Mouse (Mus musculus): ENCODE data around the gene Apoc4.
A peak's percentile ranks its signal among the peaks of the same experiment; 100 is the strongest.

Gene Apoc4

DNA sequence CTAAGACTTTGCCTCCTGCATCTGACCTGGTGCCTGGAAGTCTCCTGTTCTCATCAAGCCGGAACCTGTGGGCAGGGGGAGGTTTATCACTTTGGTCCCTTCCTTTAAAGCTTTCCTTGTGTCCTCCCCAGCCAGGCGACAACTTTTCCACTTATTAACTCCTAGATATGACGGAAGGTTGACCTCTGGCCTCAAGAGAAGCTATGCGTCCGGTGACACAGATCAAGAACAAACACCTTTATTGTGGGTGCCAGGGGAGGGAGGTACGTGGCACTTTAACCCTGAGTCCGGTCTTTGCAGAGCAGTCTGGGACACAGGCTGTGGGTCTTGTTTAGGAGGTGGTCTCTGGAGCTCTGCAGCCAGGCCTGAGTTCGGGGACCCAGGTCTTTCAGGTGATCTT is 3.4 kb downstream of the Apoc4 start, which contains the start of gene Apoc2:
Gene Apoc2, minus strand, starts transcription at position 70 of the 400 bp plus-strand sequence.
- DNase-seq (ENCODE audit: low spot score) = no peak

- no peak for DNase-seq (ENCODE audit: low spot score)
These were observed 4.6 kb downstream of the Apoc4 start for GRCm38 (mm10) chr7:19676662-19677061.

GRCm38 (mm10) chr7:19675824-19676223 is 5.5 kb downstream of the Apoc4 start:
- DNase-seq (ENCODE audit: low spot score) = no peak

DNA sequence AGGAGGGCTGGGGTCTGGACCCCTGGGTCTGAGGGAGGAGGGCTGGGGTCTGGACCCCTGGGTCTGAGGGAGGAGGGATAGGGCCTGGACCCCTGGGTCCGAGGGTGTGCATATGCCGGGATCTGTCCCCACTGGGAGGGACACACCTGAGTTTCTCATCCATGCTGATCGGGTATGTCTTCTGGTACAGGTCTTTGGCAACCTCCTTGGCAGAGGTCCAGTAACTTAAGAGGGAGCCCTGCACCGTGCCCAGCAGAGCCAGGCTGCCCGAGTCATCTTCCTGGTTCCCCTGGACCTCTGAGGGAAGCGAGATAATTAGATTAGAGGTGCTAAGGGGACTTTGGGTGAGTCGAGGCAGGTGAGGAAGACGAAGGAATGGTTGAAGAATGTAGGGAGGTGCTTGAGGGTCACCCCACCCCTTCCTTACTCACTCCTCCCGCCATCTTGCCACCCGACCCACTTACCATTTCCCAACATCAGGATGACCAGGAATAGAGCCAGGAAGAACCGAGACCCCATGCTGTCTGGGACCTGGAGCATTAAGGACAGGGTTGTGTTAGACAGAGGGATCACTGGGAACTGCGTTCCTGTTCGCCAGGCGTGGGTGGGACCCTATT is 8.1 kb downstream of the Apoc4 start:
- no peak for DNase-seq (ENCODE audit: low spot score)

- DNase-seq (ENCODE audit: low spot score) = no peak
These were observed 9.8 kb downstream of the Apoc4 start for GRCm38 (mm10) chr7:19671511-19671910.

GRCm38 (mm10) chr7:19668947-19669721 is 12.1 kb downstream of the Apoc4 start:
- DNase-seq (ENCODE audit: low spot score) = peak; percentile 99

DNA sequence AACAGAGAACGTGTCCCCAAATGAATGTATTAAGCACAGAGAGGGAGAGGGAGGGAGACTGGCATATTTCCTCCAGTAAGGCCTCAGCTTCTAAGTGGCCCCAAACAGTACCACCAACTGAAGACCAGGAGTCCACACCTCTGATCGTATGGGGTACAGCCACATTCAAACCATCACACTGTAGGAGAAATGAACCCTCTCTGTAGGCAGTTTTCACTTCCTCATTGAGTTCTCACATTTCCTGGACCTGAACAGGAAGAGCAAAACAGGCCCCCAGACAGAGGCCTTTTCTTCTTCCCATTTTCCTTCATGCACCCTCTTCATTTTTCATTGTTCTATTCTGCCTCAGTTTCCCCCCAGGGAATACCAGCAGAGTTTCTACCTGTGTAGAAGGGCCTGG is 13.8 kb downstream of the Apoc4 start:
- no peak for DNase-seq (ENCODE audit: low spot score)

DNA sequence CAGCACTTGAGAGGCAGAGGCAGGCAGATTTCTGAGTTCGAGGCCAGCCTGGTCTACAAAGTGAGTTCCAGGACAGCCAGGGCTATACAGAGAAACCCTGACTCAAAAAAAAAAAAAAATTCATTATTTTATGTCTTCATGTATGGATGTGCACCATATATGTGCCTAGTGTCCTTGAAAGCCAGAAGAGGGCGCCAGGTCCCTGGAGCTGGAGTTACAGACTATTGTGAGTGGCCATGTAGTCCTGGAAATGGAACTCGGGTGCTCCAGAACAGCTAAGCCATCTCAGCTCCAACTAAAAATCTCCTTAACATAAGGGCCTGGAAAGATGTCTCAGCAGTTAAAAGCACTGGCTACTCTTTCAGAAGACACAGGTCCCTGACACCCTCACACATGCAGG is 14.5 kb downstream of the Apoc4 start:
- no peak for DNase-seq (ENCODE audit: low spot score)

DNA sequence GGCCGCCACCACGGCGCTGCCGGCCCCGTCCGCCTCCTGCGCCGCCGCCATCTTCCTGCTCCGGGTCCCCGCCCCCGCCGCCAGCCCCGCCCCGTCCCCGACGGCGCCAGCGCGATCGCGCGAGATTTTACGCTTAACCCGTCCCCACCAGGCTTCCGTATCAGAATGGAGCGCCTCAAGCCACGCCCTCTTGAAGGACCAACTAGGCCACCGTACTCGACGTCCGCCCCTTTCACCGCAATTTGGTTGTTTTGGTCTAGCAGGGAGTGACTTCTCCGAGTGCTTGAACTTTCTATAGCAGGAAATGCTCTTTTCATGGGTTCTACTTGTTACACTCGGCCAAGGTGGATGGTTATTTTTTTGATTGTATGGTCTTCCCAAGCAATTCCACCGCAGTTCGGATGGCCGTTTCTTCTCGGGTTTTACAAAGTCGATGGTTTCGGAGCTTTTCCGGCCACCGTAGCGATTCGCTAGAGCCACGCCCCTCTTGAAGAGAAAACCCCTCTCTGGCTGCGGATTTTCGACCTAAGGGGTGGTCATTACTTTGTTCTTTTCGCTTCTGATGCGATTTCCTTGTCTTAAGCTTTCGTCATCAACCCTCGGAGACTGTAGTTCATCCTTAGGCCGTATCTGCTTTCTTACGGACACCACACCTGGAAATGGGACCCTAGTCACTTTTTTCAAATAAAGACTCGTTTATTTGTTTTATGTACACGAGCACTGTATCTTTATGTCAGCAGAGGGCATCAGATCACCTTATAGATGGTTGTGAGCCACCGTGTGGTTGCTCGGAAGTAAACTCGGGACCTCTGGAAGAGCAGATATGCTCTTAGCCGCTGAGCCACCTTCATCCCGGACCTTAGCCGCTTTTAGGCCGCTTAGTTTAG is 16.1 kb downstream of the Apoc4 start, which contains the start of gene Clptm1:
Gene Clptm1, minus strand, starts transcription at position 79 of the 887 bp plus-strand sequence.
- peak; percentile 97 for DNase-seq (ENCODE audit: low spot score)

- no peak for DNase-seq (ENCODE audit: low spot score)
These were observed 16.8 kb downstream of the Apoc4 start for GRCm38 (mm10) chr7:19664455-19664954.

DNA sequence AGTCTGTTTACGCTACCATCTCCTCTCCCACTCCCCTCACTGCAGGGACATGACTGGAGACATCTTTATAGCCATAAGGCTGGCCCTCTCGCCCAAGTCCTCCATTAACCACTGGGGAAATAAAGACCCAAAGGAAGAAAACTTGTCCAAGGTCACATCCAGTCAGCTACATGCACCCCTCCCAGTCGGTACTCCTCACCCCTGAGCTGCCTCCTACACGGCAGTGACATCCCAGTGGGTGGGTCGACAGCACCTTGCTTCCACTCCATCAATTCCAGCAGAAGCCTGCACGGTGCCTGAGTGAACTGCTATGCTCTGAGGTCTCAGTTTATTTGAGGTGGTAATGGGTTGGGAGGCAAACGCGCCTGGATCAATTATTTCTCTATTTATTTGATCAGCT is 17.3 kb downstream of the Apoc4 start:
- DNase-seq (ENCODE audit: low spot score) = no peak

DNA sequence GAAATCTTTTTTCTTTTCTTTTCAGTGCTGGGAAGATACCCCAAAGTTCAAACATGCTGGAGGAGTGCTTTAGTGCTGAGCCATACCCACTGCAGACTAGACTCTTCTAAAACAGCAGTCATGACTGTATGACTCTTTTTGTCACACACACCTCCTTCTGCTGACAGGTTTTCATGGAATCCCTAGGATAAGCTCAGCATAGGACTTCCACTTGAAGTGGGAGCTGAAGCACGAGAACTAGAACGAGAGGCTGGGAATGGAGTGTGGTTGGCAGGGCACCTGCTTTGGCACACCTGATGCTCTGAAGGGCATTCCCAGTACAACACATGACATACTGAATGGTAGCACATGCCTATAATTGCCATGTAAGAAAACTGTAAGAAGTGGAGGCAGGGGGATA is 28.7 kb downstream of the Apoc4 start:
- no peak for DNase-seq (ENCODE audit: low spot score)

DNA sequence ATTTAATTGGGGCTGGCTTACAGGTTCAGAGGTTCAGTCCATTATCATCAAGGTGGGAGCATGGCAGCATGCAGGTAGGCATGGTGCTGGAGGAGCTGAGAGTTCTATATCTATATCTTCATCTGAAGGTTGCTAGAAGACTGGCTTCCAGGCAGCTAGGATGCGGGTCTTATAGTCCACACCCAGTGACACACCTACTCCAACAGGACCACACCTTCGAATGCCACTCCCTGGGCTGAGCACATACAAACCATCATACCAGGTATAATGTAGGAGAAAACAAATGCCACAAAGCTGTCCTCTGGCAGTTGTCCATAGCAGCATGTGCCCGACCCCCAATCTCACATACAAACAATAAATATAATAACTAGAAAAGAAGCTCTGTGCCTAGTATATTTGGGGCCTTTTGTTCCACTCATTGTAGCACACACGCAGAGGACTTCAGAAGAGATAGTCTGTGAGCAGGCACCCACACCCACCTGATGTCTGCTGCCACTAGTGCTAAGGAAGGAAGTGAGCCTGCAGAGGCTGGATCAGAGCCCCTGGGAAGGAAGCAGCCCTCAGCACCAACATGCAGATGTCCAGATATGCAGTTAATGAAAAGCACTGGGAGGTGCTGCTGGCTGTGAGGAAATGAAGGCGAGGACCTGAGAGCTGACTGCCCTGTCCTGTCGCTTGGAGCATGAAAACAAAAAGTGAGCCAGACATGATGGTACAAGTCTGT is 30.1 kb downstream of the Apoc4 start:
- DNase-seq (ENCODE audit: low spot score) = no peak

DNA sequence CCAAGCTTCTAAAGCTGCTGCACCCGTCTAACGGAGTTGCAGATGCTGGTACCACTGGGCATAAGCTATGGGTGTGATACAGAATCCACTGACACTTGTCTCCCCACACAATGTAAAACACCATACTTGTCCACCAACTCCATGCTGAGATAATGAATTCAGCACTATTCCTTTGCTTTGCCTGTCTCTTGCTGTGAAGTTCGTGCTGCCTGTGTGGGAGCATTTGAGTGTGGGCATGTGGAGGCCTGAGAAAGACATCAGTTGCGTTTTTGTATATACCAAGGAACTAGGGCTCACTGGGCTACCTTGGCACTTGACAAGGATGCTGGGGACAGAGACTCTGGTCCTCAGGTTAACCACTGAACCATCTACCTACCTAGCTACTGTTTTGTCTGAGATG is 40.1 kb downstream of the Apoc4 start:
- DNase-seq (ENCODE audit: low spot score) = no peak

- no peak for DNase-seq (ENCODE audit: low spot score)
These were observed 46.0 kb downstream of the Apoc4 start for GRCm38 (mm10) chr7:19635074-19635827.

DNA sequence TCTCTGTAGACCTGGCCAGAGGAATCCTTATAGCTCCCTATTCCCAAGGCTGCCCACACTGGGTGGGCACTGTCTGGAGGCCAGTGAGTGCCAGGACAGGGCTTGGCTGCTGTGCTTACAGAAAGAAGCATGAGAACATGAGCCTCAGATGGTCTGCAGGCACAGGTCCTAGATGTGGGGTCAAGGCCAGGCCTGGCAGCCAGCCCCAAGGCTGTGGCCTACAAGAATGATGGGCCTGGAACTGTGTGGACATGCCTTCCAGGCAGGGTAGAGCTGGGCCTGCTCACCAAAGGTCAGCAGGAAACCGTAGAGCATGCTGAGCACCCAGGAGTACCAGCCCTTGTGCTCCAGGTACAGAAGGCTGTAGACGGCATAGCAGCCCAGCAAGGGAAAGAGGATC is 46.7 kb downstream of the Apoc4 start:
- no peak for DNase-seq (ENCODE audit: low spot score)

DNA sequence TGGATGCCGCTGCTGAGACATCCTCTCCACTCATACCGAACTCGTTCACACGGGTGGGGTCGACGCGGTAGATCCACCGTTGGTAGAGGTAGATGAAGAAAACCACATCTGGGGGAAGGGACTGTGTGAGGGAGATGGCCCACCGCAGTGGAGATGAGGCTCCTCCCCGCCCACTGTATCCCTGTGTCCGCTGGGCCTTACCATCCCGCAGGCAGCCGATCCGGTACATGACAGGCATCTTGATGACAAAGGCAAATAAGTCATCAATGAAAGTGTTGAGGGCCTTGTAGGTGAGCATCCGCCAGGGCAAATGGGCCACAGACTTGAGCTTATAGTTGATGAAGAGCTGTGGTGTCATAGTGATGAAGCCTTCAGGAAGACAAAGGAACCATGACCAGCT is 47.4 kb downstream of the Apoc4 start:
- no peak for DNase-seq (ENCODE audit: low spot score)

- no peak for DNase-seq (ENCODE audit: low spot score)
These were observed 48.1 kb downstream of the Apoc4 start for GRCm38 (mm10) chr7:19633197-19633596.

DNA sequence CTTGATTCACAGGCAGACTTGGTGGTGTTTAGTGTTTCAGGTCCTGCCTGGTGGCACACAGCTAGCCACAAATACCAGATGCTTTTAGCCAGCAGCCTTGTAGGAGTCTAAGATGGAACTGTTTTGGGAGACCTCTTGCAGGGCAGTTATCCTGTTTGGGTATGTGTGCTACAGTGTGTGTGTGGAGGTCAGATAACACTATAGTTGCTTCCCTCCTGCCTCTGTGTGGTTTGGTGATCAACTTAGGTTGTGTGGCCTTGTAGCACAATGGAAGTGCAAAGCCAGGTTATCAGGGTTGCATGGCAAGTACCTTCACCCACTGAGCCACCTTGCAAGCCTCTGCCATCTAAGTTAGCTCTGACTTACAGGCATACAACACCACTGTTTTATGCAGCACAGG is 48.6 kb downstream of the Apoc4 start:
- DNase-seq (ENCODE audit: low spot score) = no peak

DNA sequence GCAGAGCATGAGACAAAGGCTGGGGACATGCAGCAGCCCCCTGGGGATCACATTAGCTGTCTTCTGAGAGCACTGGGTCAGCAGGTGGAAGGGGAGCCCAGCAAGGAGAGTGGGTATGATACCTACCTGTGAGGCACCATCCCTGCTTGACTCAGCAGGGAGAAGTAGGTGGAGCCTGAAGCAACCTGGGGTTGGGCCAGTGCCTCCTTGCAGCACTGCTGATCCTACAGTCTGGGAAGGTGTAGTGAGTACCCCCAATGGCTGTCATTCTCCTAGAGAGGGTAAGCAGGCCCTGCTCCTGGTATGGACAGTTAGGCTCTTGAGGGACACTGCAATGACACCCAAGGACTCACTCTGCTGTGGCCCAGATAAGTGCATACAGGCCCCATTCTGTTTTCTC is 49.0 kb downstream of the Apoc4 start:
- DNase-seq (ENCODE audit: low spot score) = no peak

DNA sequence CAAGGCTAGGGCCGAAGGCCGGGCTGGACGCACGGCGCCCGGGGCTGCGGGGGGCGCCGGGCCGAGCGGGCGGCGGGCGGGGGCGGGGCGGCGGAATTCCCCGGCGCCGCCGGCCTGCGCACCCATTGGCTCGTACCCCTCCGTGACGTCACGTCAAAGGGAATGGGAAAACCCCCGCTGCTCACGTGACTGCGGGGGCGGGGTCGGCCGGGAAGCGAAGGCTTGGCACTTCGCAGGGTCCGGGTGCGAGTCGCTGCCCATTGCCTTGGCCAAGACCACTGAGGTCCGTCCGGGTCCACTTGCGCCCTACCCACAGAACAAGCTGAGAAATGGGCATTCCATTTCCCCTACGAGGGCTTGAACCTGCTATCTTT is 51.9 kb downstream of the Apoc4 start, which contains the start of gene Relb:
Gene Relb, minus strand, starts transcription at position 78 of the 374 bp plus-strand sequence.
- DNase-seq (ENCODE audit: low spot score) = peak; percentile 68

All from layer of hippocampus, adult 9-10 months (tissue).